8 mouse cellular contexts compared by ENCODE assay signal in the genomic region with DNA sequence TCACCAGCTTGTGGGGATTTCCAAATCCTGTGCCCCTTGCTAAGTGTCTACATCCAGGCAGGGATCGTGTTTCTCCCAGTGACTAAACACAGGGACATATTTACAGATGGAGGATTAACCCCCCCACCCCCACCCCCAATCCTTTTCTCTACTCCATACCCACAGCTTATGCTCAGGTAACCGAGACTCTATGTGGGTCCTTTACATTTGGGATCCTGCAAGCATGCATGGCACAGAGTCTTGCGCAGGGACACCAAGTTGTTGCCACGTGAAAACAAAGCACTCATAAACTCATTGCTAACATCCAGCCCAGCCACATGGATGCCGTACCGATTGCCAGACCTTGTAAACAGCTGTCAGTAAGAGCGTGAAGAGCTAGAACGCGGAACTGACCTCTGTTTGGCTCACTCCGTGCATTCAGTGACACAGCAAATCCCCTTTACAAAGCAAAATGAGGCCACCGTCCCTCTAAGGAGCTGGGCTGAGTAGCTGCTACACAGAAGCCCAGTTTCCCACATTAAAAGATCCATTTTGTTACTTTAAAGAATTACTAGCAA.
A peak's percentile ranks its signal among the peaks of the same experiment; 100 is the strongest.
DNase-seq lines count a peak whose midpoint lies in the region; ATAC-seq and TF ChIP-seq lines count a peak whose summit lies in the region.

No protein-coding gene starts in this region.

- H3K4me2 ChIP-seq in midbrain, embryonic 16.5 days (ENCODE audit: low read length): no peak overlapping the region
- H3K4me2 ChIP-seq in forebrain, embryonic 11.5 days (ENCODE audit: low read depth, low read length, severe bottlenecking): no peak overlapping the region
- no peak overlapping the region for H3K4me2 ChIP-seq in kidney, embryonic 16.5 days (replicated peaks; ENCODE audit: low read depth, low read length)
- H3K4me2 ChIP-seq in midbrain, embryonic 15.5 days: no peak overlapping the region

- H3K4me1 ChIP-seq in midbrain, embryonic 10.5 days: peaks cover 16% of the 10 kb centered on the region
- H3K4me1 ChIP-seq in midbrain, embryonic 16.5 days (ENCODE audit: control insufficient read depth, insufficient read depth, low read length): peaks cover 2% of the 10 kb centered on the region
- H3K4me1 ChIP-seq in forebrain, embryonic 11.5 days (replicated peaks; ENCODE audit: control insufficient read depth, insufficient read depth, low read length): 0 out of 2 replicates have a peak, but pooled peaks cover 3% of the 10 kb centered on the region
- peaks cover 54% of the 10 kb centered on the region for H3K4me1 ChIP-seq in kidney, embryonic 16.5 days (ENCODE audit: insufficient read depth, low read length)
- no peaks in the 10 kb centered on the region for H3K4me1 ChIP-seq in midbrain, embryonic 15.5 days
- H3K4me1 ChIP-seq in cerebellum, adult 2 months (ENCODE audit: control insufficient read depth, insufficient read depth, low read length): no peaks in the 10 kb centered on the region

- 0 out of 2 replicates have a peak, but pooled peaks cover 4% of the 10 kb centered on the region for H3K27me3 ChIP-seq in midbrain, embryonic 10.5 days (ENCODE audit: low read depth, poor library complexity, severe bottlenecking)
- no peaks in the 10 kb centered on the region for H3K27me3 ChIP-seq in midbrain, embryonic 16.5 days (ENCODE audit: control insufficient read depth, insufficient read depth, low read depth, low read length)
- no peaks in the 10 kb centered on the region for H3K27me3 ChIP-seq in forebrain, embryonic 11.5 days (ENCODE audit: control insufficient read depth, insufficient read depth, low read length)
- no peaks in the 10 kb centered on the region for H3K27me3 ChIP-seq in kidney, embryonic 16.5 days (ENCODE audit: insufficient read depth, low read length)
- no peaks in the 10 kb centered on the region for H3K27me3 ChIP-seq in midbrain, embryonic 15.5 days (replicated peaks)
- no peaks in the 10 kb centered on the region; the same call in 1 of the 2 replicates for H3K27me3 ChIP-seq in cerebellum, adult 2 months (ENCODE audit: control insufficient read depth, insufficient read depth, low read length)

- no peak for TF ChIP-seq CTCF in cerebellum, adult 2 months (IDR thresholded peaks at IDR 0.05; ENCODE audit: borderline replicate concordance, insufficient read depth, low read depth, low read length)

- H3K36me3 ChIP-seq in midbrain, embryonic 10.5 days: no peaks in the 10 kb centered on the region
- no peaks in the 10 kb centered on the region for H3K36me3 ChIP-seq in midbrain, embryonic 16.5 days (ENCODE audit: control insufficient read depth, insufficient read depth, low read length)
- H3K36me3 ChIP-seq in forebrain, embryonic 11.5 days (ENCODE audit: control insufficient read depth, insufficient read depth, low read length): no peaks in the 10 kb centered on the region
- no peaks in the 10 kb centered on the region for H3K36me3 ChIP-seq in kidney, embryonic 16.5 days (ENCODE audit: insufficient read depth, low read length)
- no peaks in the 10 kb centered on the region for H3K36me3 ChIP-seq in midbrain, embryonic 15.5 days (replicated peaks)

- H3K9me3 ChIP-seq in midbrain, embryonic 10.5 days (replicated peaks): no peaks in the 10 kb centered on the region
- no peaks in the 10 kb centered on the region for H3K9me3 ChIP-seq in midbrain, embryonic 16.5 days (replicated peaks; ENCODE audit: control insufficient read depth, low read length, poor library complexity, severe bottlenecking)
- no peaks in the 10 kb centered on the region for H3K9me3 ChIP-seq in forebrain, embryonic 11.5 days (ENCODE audit: control insufficient read depth, low read length)
- H3K9me3 ChIP-seq in kidney, embryonic 16.5 days (ENCODE audit: low read length): no peaks in the 10 kb centered on the region
- no peaks in the 10 kb centered on the region for H3K9me3 ChIP-seq in midbrain, embryonic 15.5 days

- H3K4me3 ChIP-seq in midbrain, embryonic 10.5 days: no peak overlapping the region
- no peak overlapping the region for H3K4me3 ChIP-seq in midbrain, embryonic 16.5 days (ENCODE audit: low read depth, low read length)
- H3K4me3 ChIP-seq in forebrain, embryonic 11.5 days (ENCODE audit: low read depth, low read length): no peak overlapping the region
- no peak overlapping the region for H3K4me3 ChIP-seq in kidney, embryonic 16.5 days (ENCODE audit: low read length)
- H3K4me3 ChIP-seq in midbrain, embryonic 15.5 days: no peak overlapping the region
- H3K4me3 ChIP-seq in cerebellum, adult 2 months (replicated peaks; ENCODE audit: insufficient read depth, low read depth, low read length): no peak overlapping the region

- H3K9ac ChIP-seq in midbrain, embryonic 16.5 days (ENCODE audit: low read depth, low read length): no peak overlapping the region
- H3K9ac ChIP-seq in forebrain, embryonic 11.5 days (ENCODE audit: low read length): no peak overlapping the region
- H3K9ac ChIP-seq in kidney, embryonic 16.5 days (replicated peaks; ENCODE audit: low read length): no peak overlapping the region
- no peak overlapping the region for H3K9ac ChIP-seq in midbrain, embryonic 15.5 days

- 0 out of 2 replicates have a peak overlapping the region, but pooled peaks have one; percentile 13 for H3K27ac ChIP-seq in midbrain, embryonic 10.5 days (replicated peaks)
- H3K27ac ChIP-seq in midbrain, embryonic 16.5 days (ENCODE audit: low read length): no peak overlapping the region
- no peak overlapping the region for H3K27ac ChIP-seq in forebrain, embryonic 11.5 days (ENCODE audit: low read depth, low read length)
- peak overlapping the region; percentile 67; the same call in 1 of the 2 replicates for H3K27ac ChIP-seq in kidney, embryonic 16.5 days (ENCODE audit: low read length)
- no peak overlapping the region for H3K27ac ChIP-seq in midbrain, embryonic 15.5 days
- no peak overlapping the region for H3K27ac ChIP-seq in cerebellum, adult 2 months (ENCODE audit: insufficient read depth, low read length)

- WGBS in midbrain, embryonic 10.5 days: 36% methylated on average over 11 of the region's 11 CpGs
- WGBS in midbrain, embryonic 16.5 days: 24% methylated on average over 11 of the region's 11 CpGs
- 23% methylated on average over 11 of the region's 11 CpGs for WGBS in forebrain, embryonic 11.5 days
- WGBS in kidney, embryonic 16.5 days: 47% methylated on average over 11 of the region's 11 CpGs
- WGBS in midbrain, embryonic 15.5 days: 21% methylated on average over 11 of the region's 11 CpGs
- WGBS in cerebellum, adult 2 months: 45% methylated on average over 11 of the region's 11 CpGs

- ATAC-seq in midbrain, embryonic 16.5 days: no peak; the same call in 1 of the 2 replicates
- peak; percentile 62 for ATAC-seq in forebrain, embryonic 11.5 days (replicated peaks; ENCODE audit: low FRiP score)
- no peak for ATAC-seq in kidney, embryonic 16.5 days (ENCODE audit: low FRiP score, low TSS enrichment)
- 0 out of 2 replicates have a peak, but pooled peaks have one; percentile 22 for ATAC-seq in midbrain, embryonic 15.5 days (replicated peaks)

- no peak for TF ChIP-seq POLR2A in cerebellum, adult 2 months (IDR thresholded peaks at IDR 0.05; ENCODE audit: borderline replicate concordance, insufficient read depth, low read length)

- no peak for DNase-seq in midbrain, embryonic 10.5 days (ENCODE audit: low spot score)
- no peak for DNase-seq in forebrain, embryonic 11.5 days (ENCODE audit: low spot score)
- no peak for DNase-seq in frontal cortex, postnatal 25 days (ENCODE audit: low spot score in 2 of 2)
- no peak for DNase-seq in cerebellum, adult 2 months
- no peak for DNase-seq in thymus, adult 18-20 months

Comparison
In these comparisons a context has a peak if more than half of its experiments do, and no peak if none do; other contexts are left out.
1. H3K27ac ChIP-seq: peak in midbrain, embryonic 10.5 days (single experiment) and kidney, embryonic 16.5 days (single experiment); none in midbrain, embryonic 16.5 days (single experiment), forebrain, embryonic 11.5 days (single experiment), midbrain, embryonic 15.5 days (single experiment) and cerebellum, adult 2 months (single experiment).
2. ATAC-seq: peak in forebrain, embryonic 11.5 days (single experiment) and midbrain, embryonic 15.5 days (single experiment); none in midbrain, embryonic 16.5 days (single experiment) and kidney, embryonic 16.5 days (single experiment).